Mouse (Mus musculus): Measurements from ENCODE around the gene Gm27021. TPM values are rescaled to one million over a fixed set of nuclear protein-coding genes. Genes with fewer than 3 reads are reported as not detected.

The Gm27021 gene
- polyA plus RNA-seq, 1 experiment from 2014 or later = not detected

Other genes starting within 250 kb of the Gm27021 start
- gene Gins2, start 78.8 kb downstream of the Gm27021 start, polyA plus RNA-seq (2016; fragmentation: Nextera tagmentation; extraction: Ambion mirVana) = 63.4 and 66.8 TPM in 2 replicates
- 3.5 and 6.7 TPM in 2 replicates for gene 1190005I06Rik, start 20.4 kb downstream of the Gm27021 start, polyA plus RNA-seq (2016; fragmentation: Nextera tagmentation; extraction: Ambion mirVana)
- gene Cox4i1, start 143 bp upstream of the Gm27021 start, polyA plus RNA-seq (2016; fragmentation: Nextera tagmentation; extraction: Ambion mirVana) = 1,676 and 1,716 TPM in 2 replicates
- 168 and 183 TPM in 2 replicates for gene Emc8, start 494 bp upstream of the Gm27021 start, polyA plus RNA-seq (2016; fragmentation: Nextera tagmentation; extraction: Ambion mirVana)
- 4.9 and 5.6 TPM in 2 replicates for gene Irf8, start 68.3 kb upstream of the Gm27021 start, polyA plus RNA-seq (2016; fragmentation: Nextera tagmentation; extraction: Ambion mirVana)

Data from heart, embryonic 12.5 days (tissue).